Mouse (Mus musculus): ENCODE measurements around the gene Homez. TPM values are rescaled to one million over a fixed set of nuclear protein-coding genes. Genes with fewer than 3 reads are reported as not detected.

Homez gene
- polyA plus RNA-seq, 1 experiment from 2014 or later: 11.0 TPM

- H3K27ac ChIP-seq: peak overlapping the region; percentile 18; the same call in 1 of the 2 replicates
- H3K4me3 ChIP-seq: no peak overlapping the region
- peaks cover 11% of the 10 kb centered on the region; the same call in 1 of the 2 replicates for H3K4me1 ChIP-seq
- H3K27me3 ChIP-seq (ENCODE audit: insufficient read depth, poor library complexity, severe bottlenecking): no peaks in the 10 kb centered on the region
- no peak for DNase-seq (ENCODE audit: low spot score)
- H3K36me3 ChIP-seq: no peaks in the 10 kb centered on the region
- H3K9me3 ChIP-seq: no peaks in the 10 kb centered on the region
- 38% methylated on average over 4 of the region's 4 CpGs for WGBS
Measured at GRCm38 (mm10) chr14:54808718-54809667, 61.8 kb downstream of the Homez start.

GRCm38 (mm10) chr14:54806124-54806523 lies 64.6 kb downstream of the Homez start:
- no peaks in the 10 kb centered on the region for H3K27me3 ChIP-seq (ENCODE audit: insufficient read depth, poor library complexity, severe bottlenecking)
- H3K4me1 ChIP-seq: peaks cover 20% of the 10 kb centered on the region
- H3K27ac ChIP-seq: no peak overlapping the region
- no peak for DNase-seq (ENCODE audit: low spot score)
- no peaks in the 10 kb centered on the region for H3K36me3 ChIP-seq
- WGBS: 73% methylated on average over 4 of the region's 4 CpGs
- no peaks in the 10 kb centered on the region for H3K9me3 ChIP-seq
- H3K4me3 ChIP-seq: no peak overlapping the region

Other genes starting within 250 kb of the Homez start
- gene Psmb11, start 249.5 kb downstream of the Homez start, polyA plus RNA-seq (2016; fragmentation: Nextera tagmentation; extraction: Ambion mirVana): not detected in 2 replicates
- gene Gm17606, start 230.0 kb downstream of the Homez start, polyA plus RNA-seq (2016; fragmentation: Nextera tagmentation; extraction: Ambion mirVana): not detected in 2 replicates
- gene Cdh24, start 229.6 kb downstream of the Homez start, polyA plus RNA-seq (2016; fragmentation: Nextera tagmentation; extraction: Ambion mirVana): 2.5 and 4.4 TPM in 2 replicates
- gene 1700123O20Rik, start 184.7 kb downstream of the Homez start, polyA plus RNA-seq (2016; fragmentation: Nextera tagmentation; extraction: Ambion mirVana): 64.6 and 79.7 TPM in 2 replicates
- 80.3 and 110 TPM in 2 replicates for gene Acin1, start 184.0 kb downstream of the Homez start, polyA plus RNA-seq (2016; fragmentation: Nextera tagmentation; extraction: Ambion mirVana)
- 0.10 and 0.38 TPM in 2 replicates for gene Gm29776, start 172.1 kb downstream of the Homez start, polyA plus RNA-seq (2016; fragmentation: Nextera tagmentation; extraction: Ambion mirVana)
- not detected in 2 replicates for gene Cebpe, start 158.8 kb downstream of the Homez start, polyA plus RNA-seq (2016; fragmentation: Nextera tagmentation; extraction: Ambion mirVana)
- 2.4 and 2.7 TPM in 2 replicates for gene Slc7a8, start 89.0 kb downstream of the Homez start, polyA plus RNA-seq (2016; fragmentation: Nextera tagmentation; extraction: Ambion mirVana)
- gene Rnf212b, start 56.8 kb downstream of the Homez start, polyA plus RNA-seq (2016; fragmentation: Nextera tagmentation; extraction: Ambion mirVana): not detected in 2 replicates
- 0.98 and 1.00 TPM in 2 replicates for gene Ppp1r3e, start 6.6 kb upstream of the Homez start, polyA plus RNA-seq (2016; fragmentation: Nextera tagmentation; extraction: Ambion mirVana)
- gene Bcl2l2, start 12.4 kb upstream of the Homez start, polyA plus RNA-seq (2016; fragmentation: Nextera tagmentation; extraction: Ambion mirVana): 2.8 and 3.0 TPM in 2 replicates
- not detected in 2 replicates for gene Gm20521, start 12.5 kb upstream of the Homez start, polyA plus RNA-seq (2016; fragmentation: Nextera tagmentation; extraction: Ambion mirVana)
- 89.8 and 162 TPM in 2 replicates for gene Pabpn1, start 21.5 kb upstream of the Homez start, polyA plus RNA-seq (2016; fragmentation: Nextera tagmentation; extraction: Ambion mirVana)
- gene Slc22a17, start 42.2 kb upstream of the Homez start, polyA plus RNA-seq (2016; fragmentation: Nextera tagmentation; extraction: Ambion mirVana): 42.1 and 52.4 TPM in 2 replicates
- 16.7 and 23.5 TPM in 2 replicates for gene Efs, start 55.2 kb upstream of the Homez start, polyA plus RNA-seq (2016; fragmentation: Nextera tagmentation; extraction: Ambion mirVana)
- gene Il25, start 61.7 kb upstream of the Homez start, polyA plus RNA-seq (2016; fragmentation: Nextera tagmentation; extraction: Ambion mirVana): not detected in 2 replicates
- 0.97 and 1.5 TPM in 2 replicates for gene Cmtm5, start 65.3 kb upstream of the Homez start, polyA plus RNA-seq (2016; fragmentation: Nextera tagmentation; extraction: Ambion mirVana)
- gene Myh6, start 96.0 kb upstream of the Homez start, polyA plus RNA-seq (2016; fragmentation: Nextera tagmentation; extraction: Ambion mirVana): 2,034 and 3,157 TPM in 2 replicates
- gene Gm17428, start 106.0 kb upstream of the Homez start, polyA plus RNA-seq (2016; fragmentation: Nextera tagmentation; extraction: Ambion mirVana): not detected in 2 replicates
- 2,022 and 5,104 TPM in 2 replicates for gene Myh7, start 123.7 kb upstream of the Homez start, polyA plus RNA-seq (2016; fragmentation: Nextera tagmentation; extraction: Ambion mirVana)
- gene Ngdn, start 144.5 kb upstream of the Homez start, polyA plus RNA-seq (2016; fragmentation: Nextera tagmentation; extraction: Ambion mirVana): 73.7 and 88.8 TPM in 2 replicates
- gene Zfhx2, start 221.4 kb upstream of the Homez start, polyA plus RNA-seq (2016; fragmentation: Nextera tagmentation; extraction: Ambion mirVana): 3.8 and 4.2 TPM in 2 replicates
- 16.1 and 16.4 TPM in 2 replicates for gene Thtpa, start 223.8 kb upstream of the Homez start, polyA plus RNA-seq (2016; fragmentation: Nextera tagmentation; extraction: Ambion mirVana)
- gene Ap1g2, start 235.6 kb upstream of the Homez start, polyA plus RNA-seq (2016; fragmentation: Nextera tagmentation; extraction: Ambion mirVana): 15.6 and 18.9 TPM in 2 replicates
- gene Jph4, start 246.0 kb upstream of the Homez start, polyA plus RNA-seq (2016; fragmentation: Nextera tagmentation; extraction: Ambion mirVana): 0.06 and 0.18 TPM in 2 replicates